Mouse (Mus musculus) left cerebral cortex, postnatal 14 days (tissue): ENCODE results near the gene Wdr60. TPM values are rescaled to one million over a fixed set of nuclear protein-coding genes. Genes with fewer than 3 reads are reported as not detected.
A peak's percentile ranks its signal among the peaks of the same experiment; 100 is the strongest.

ENCODE experiments used
- DNase-seq, 2 experiments: peaks; one replicate each; pipeline ENCODE4 v3.0.0; 2021 to 2022; ENCODE audit warnings: low spot score in 2 of 2, mixed read lengths in 1 of 2
- intact Hi-C: fragments of 180-260 bp; cut with DNase I; formaldehyde crosslinking; loops from one replicate; pipeline ENCODE4 v1.15.1; 2025
- microRNA-seq, 2 experiments: library from miRNA; unstranded; fragments of <30 nt; microRNA quantifications; one replicate each; pipeline ENCODE4 v1.2.0; 2022
- total RNA-seq, 2 experiments: library from RNA; stranded (reverse); gene quantifications; 2 replicates each; pipeline ENCODE4 v1.2.3; 2021

Wdr60 gene
- total RNA-seq, 2 experiments from 2014 or later = 12.6 to 17.0 TPM

DNA sequence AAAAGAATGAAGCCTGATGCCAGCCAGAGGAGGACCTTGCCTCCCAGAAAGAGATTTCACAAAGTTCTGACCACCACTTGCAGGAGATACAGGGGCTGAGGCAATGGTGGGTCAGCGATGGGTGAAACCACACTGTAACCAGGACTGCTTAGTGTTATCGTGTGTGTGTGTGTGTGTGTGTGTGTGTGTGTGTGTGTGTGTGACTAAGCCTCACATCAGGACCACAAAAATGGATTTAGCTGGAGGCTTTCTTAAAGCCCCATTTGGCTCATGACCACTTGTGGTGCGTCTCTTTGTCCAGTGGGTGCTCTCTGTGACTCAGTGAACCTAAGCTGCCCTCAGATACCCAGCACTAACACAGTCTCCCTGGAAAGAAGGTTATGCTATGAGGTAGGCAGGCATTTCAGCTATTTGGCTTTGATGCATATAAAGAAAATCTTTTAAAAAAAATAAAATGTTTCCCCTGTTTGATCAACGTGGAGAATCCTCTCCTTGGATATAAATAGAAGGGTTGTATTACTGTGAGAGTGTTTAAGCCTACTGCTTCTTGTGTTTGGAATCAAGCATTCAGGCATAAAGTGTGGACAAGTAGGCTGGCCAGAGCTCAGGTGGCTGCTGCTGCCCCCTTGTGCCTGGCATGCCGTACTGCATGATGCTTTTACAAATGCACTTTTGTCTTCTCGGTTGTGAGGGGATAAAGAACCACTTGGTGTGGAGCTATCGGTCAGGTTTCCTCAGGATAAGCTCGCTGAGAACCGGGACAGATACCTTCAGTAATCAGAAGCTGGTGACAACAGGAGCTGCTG lies 60.4 kb downstream of the Wdr60 start:
- intact Hi-C loops = loop anchor here (2.0 kb wide), 1 partner anchor 132 kb away; no protein-coding TSS in a partner anchor

DNA sequence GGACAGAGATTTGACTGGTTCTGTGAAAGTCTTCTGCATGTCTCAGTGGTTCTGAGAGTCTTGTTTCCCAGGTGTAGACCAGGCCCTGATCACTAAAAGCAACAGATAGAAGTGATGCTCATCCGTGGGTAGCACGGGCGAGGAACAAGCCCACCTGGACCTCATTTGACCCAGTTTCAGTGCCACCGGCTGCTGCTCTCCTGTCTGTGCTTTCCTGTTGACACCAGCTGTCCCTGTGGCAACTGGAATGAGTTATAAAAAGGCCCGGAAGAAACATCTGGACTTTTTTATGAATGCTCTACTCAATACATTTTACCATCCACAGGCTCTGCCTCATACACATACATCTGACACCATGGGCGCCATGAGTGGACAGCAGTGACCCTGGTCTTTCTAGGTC lies 64.0 kb downstream of the Wdr60 start:
- DNase-seq = no peak
- intact Hi-C loops = no loop called here

More for the DNA sequence above, 60.4 kb downstream of the Wdr60 start:
- peak; percentile 82 to 83 for DNase-seq

DNA sequence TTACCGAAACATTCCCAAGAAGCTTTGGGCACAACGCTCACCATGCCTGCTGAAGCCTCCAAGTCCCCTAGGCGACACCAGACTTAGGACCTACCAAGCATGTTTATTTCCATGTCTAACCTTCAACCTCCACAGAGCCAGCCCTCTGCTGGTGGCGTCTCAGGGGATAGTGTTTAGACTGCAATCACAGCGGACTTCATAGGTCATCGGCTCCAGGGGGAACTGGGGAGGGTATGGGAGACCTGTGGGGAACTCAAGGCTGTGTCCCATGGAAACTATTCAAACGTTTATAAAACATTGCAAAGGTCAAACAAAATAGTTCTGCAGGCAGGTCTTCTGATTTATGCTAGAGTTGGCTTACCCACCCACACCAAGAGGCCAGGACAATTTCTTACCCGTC lies 66.6 kb downstream of the Wdr60 start:
- intact Hi-C loops = no loop called here
- no peak for DNase-seq

DNA sequence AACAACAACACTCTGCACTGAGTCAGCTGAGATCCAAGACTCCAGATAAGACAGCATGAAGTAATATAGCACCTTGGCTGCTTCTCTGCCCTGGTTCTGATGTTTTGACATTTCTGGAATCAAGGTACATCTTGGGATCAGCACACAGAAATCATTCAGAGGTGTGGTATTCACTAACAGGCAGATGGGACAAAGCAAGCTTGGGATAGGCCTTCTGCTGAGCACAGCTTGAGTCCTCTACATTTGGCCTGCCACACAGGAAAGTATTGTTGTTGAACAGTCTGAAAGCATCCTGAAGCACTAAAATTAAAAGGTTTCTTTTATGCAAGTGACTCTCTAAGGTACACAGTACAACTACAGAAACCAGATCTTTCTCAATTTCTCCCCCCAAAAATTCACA lies 68.2 kb downstream of the Wdr60 start:
- intact Hi-C loops = no loop called here
- no peak for DNase-seq

GRCm38 (mm10) chr12:116193952-116194351 lies 68.9 kb downstream of the Wdr60 start:
- intact Hi-C loops = no loop called here
- no peak for DNase-seq

GRCm38 (mm10) chr12:116183212-116183935 lies 79.4 kb downstream of the Wdr60 start:
- intact Hi-C loops = no loop called here
- DNase-seq = no peak

DNA sequence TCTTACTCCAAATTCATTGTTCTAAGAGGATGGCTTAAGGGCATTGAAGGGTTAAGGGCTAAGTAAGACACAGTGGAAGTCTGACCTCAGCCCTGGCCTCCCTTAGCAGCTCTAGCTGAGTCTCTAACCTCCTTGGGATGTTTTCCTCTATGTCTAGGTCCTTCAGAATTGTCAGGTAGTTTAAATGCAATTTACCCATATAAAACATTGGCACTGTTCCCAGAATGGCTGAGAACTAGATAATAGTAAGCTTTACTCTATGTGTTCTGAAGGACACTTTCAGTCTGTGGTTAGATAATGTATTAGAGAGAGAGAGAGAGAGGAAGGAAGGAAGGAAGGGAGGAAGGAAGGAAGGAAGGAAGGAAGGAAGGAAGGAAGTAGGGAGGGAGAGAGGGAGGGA lies 80.4 kb downstream of the Wdr60 start:
- intact Hi-C loops = no loop called here
- no peak for DNase-seq

- DNase-seq = no peak
- intact Hi-C loops = no loop called here
Observed at GRCm38 (mm10) chr12:116181436-116182050, 81.3 kb downstream of the Wdr60 start.

DNA sequence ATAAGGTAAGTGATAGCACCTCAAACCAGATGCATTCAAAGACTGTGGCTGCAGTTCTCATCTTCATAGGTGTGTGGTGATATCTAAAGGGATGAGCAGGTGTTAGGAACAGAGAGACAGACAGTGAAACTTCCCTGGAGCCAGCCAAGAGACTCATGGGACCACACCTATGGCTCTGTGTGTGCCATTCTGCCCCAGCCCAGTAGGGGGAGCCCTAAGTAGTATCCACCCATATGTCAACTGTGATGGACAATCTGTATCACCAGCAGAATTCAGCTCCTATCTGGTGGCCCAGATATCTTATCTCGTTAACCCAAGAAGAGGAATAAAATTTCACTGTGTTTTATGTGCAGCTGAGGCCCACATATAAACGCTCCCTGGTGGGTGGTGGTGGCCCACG lies 85.9 kb downstream of the Wdr60 start:
- intact Hi-C loops = no loop called here

DNA sequence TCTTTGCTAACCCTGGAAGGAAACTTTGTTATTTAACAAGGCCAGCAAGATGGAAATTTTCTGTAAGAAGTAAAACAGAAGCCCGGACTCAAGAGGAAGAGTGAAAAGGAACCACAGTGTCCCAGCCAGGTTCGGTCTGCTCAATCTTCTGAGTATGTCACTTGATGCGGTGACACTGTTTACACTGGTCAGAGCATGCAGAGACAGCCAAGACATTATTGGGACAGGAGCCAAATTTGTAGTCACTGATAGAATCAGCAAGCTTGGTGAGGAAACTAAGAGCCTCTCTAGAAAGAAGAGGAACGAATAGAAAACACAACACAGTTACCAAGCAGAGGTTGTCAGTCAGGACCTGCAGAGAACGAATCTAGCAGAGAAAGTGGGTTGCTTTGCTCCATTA lies 93.2 kb downstream of the Wdr60 start:
- intact Hi-C loops = no loop called here
- no peak for DNase-seq

More for the DNA sequence above, 85.9 kb downstream of the Wdr60 start:
- DNase-seq = no peak

DNA sequence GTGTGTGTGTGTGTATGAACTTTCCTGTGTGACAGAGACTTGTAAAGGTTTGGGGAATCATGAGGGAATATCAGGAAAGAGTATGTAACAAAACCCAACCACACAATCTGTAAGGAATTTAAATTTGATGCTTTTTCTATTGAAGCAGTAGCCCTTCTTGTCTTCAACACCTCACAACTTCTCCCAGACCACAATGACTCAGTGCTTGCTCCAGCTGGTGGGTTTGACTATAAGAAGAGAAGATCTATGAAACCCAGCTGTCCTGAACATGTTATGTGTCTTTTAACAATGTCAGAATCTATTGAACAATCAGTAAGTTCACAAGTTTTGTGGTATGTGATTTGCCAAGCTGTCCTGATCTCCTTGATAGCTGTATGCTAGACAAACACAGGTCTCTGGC lies 97.5 kb downstream of the Wdr60 start:
- DNase-seq = no peak
- intact Hi-C loops = no loop called here

GRCm38 (mm10) chr12:116159695-116160094 lies 103.1 kb downstream of the Wdr60 start:
- DNase-seq = no peak
- intact Hi-C loops = loop anchor here (5.0 kb wide), 1 partner anchor 42 kb away; no protein-coding TSS in a partner anchor

DNA sequence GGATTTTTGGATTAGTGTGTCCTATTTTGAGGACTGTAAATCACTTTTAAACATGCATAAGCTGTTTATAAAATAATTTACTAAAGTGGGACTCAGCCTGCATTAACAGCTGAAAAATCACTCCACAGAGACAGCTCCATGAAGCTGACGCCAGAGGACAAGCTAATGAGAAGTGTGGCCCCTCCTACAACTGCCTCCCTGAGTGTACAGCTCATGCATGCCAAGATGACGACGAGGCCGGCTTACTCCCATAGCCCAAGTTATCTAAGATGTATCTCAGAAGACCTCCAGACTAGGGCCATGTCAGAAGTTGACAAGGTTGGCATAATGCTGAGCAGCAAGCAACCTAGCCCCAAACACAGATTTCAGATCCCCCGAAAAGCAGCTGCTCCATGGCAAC lies 103.6 kb downstream of the Wdr60 start:
- no peak for DNase-seq
- intact Hi-C loops = loop anchor here (5.0 kb wide), 1 partner anchor 42 kb away; no protein-coding TSS in a partner anchor

DNA sequence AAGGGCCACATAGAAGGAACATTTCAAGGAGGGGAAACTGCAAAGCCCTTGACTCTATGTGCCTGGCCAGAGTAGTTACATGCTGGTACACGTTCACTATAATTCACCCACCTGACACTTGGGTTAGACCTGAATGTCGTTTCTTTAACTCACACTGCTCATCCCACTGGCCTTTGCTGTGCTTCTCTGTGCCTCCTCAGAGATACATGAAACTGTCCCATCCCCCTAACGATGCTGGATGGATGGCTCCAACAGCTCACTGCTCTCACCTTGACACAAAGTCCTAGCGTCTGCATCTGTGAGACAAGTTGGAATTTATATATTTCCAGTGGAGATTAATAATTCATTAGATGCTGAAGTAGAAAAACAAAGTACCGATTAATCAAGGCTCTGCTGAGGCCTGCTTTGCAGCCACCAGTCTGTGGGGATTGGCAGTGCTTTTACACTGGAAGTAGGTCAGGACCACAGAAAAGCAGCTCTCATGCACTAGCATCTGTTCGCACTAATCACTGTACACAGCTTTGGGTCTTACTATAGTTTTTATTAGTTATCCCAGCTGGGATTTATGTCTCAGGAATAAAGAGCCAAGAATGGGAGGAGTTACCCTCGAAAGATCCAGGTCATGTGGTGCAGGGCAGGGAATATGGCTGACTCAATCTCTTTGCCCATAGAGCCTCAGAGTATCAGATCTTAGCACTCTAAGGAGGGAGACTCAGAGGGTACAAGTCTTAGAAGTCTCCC lies 105.9 kb downstream of the Wdr60 start:
- intact Hi-C loops = loop anchor here (5.0 kb wide), 1 partner anchor 40 kb away; no protein-coding TSS in a partner anchor

More for the DNA sequence above, 105.9 kb downstream of the Wdr60 start:
- DNase-seq = no peak

Small RNAs within 50 kb of the gene (microRNA-seq; reads per million reads assigned to microRNA genes)
- gene Gm23190 = 0 reads per million in 2 experiments

Other genes starting within 250 kb of the Wdr60 start
- 10 to 100 TPM; 36.7 to 38.9 TPM for gene Zfp386, start 215.3 kb downstream of the Wdr60 start, total RNA-seq
- 1 to 10 TPM; 1.3 to 1.4 TPM for gene Vipr2, start 185.3 kb downstream of the Wdr60 start, total RNA-seq
- gene Gm11027, start 12.4 kb upstream of the Wdr60 start, total RNA-seq = not detected
- 10 to 100 TPM; 54.6 to 57.9 TPM for gene Esyt2, start 18.2 kb upstream of the Wdr60 start, total RNA-seq
- 1 to 10 TPM; 4.7 to 6.4 TPM for gene Ncapg2, start 142.4 kb upstream of the Wdr60 start, total RNA-seq
- gene Ptprn2, start 222.7 kb upstream of the Wdr60 start, total RNA-seq = 100 to 1,000 TPM; 383 to 385 TPM